Mouse (Mus musculus) testis, adult 2 months (tissue): ENCODE results near the gene Opcml.

Source experiments
- CTCF ChIP-seq: fragments of 200-500 bp; IDR thresholded peaks from 2 replicates; pipeline ENCODE4 v1.5.1; 2012; ENCODE audit warnings: low read depth, mild to moderate bottlenecking, inconsistent platforms, low read length, moderate library complexity; ENCODE audit not compliant: control insufficient read depth, insufficient read depth, insufficient replicate concordance
- POLR2A ChIP-seq: fragments of 200-500 bp; IDR thresholded peaks from 2 replicates; pipeline ENCODE4 v1.6.1; 2012; ENCODE audit warnings: low read depth, mild to moderate bottlenecking, inconsistent platforms, low read length, moderate library complexity; ENCODE audit not compliant: control insufficient read depth

DNA sequence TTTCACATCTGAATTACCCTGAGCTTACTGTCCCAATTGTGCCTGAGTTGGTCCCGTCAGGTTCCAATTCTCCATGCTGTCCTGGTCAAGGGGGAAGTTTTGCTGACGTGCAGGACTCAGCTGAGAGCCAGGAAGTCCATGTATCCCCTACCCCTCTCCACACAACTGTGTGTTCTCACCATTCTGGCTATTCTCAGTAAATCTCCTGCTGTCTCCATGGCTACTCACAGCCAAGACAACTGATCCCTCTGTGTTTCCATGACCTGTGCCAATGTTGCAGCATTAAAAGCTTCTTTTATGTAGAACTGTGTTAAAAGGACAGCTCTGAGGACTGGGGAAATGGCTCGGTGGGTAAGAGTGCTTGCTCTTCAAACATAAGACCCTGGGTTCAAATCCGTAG lies 373.4 kb downstream of the Opcml start:
- TF ChIP-seq POLR2A (no peak), CTCF (no peak)
